Mouse (Mus musculus): ENCODE measurements at regions not wholly inside any gene's neighbourhood (a gene's known extent, or its start where the extent isn't known, plus 50 kb on each side); places are given as distances from the start of the nearest gene placed in this dataset.
A peak's percentile ranks its signal among the peaks of the same experiment; 100 is the strongest.

DNA sequence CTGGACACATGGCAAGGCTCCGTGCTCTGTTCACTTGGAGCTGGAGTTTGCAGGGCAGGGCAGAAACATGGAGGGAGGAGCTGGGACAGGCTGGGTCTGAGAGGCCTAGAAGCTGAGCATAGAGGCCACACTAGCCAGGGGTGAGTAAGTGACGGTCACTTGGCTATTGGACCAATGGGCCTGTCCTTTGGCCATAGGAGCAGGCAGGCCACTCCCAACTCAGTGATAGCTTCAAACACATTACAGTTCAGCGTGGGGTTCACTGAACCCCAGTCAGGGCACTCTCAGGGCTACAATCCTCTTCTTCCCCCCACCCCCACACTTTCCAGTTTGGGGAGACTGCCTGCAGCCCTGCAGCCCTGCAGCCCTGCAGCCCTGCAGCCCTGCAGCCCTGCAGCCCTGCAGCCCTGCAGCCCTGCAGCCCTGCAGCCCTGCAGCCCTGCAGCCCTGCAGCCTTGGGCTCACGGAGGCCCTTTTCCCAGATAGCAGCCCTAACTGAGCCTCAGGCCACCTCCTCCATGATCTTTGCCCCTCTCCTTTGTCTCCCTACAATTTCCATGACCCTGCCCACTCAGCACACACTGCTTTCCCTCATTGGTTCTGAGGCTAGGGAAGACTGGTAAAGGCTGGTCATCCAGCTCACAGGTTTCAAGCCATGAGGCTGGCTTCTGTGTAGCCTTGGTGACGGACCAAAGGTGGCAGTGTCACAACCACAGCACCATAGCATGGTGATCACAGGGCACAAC, 285.3 kb downstream of the Cdh26 start:
- no peak for DNase-seq

DNA sequence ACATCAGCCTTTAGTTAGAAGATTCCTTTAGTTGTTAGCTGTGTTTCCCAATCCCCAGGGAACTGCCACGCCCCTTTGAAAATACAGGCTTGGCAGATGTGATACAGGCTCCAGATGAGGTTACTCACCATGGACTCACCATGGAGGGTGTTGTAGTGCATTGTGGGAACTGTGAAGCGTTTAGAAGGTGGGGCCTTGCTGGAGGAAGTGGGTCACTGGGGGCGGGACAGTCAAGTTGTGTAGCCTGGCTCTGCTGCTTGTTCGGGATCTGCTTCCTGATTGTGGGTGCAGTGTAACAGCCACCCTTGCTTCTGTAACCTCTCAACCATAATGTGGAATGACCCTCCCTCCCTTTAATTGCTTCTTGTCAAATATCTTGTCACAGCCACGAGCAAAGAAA, 287.7 kb downstream of the Cdh26 start:
- DNase-seq: no peak

DNA sequence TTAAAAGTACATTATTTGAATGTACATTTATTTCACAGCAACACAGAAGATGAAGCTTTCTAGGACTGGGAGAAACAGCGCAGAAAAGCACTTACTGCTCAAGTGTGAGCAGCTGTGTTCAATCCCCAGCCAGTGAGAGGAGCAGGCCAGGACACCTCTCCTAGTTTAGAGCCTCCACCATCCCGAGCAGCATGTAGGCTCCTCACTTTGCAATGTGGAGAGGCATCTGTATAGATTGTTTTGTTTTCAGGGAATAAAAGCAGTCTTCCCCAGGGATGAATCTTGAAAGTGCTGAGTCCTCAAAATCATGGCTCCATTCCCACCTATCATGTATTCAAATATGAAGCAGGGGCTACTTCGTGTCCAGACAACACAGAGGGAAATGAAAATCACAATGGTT, 293.1 kb downstream of the Cdh26 start:
- DNase-seq: no peak

DNA sequence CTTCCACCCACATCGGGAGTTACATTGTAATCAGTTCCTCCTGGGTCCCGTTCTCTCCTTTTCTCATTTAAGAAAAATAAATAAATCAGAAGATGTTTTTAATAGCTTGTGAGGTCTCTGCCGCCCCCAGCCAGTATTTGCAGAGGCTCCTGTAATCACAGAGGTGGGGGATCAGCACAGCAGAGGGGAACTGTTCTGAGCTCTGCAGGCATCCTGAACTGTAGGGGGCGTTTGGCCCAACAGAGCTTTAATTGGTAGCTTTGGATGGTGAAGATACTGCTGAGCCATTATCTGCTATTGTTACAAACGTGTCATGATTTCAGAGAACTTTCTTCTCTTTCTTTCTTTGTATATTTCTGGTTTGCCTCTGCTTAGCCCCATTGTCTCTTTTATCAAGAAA, 293.9 kb downstream of the Cdh26 start:
- no peak for DNase-seq

DNA sequence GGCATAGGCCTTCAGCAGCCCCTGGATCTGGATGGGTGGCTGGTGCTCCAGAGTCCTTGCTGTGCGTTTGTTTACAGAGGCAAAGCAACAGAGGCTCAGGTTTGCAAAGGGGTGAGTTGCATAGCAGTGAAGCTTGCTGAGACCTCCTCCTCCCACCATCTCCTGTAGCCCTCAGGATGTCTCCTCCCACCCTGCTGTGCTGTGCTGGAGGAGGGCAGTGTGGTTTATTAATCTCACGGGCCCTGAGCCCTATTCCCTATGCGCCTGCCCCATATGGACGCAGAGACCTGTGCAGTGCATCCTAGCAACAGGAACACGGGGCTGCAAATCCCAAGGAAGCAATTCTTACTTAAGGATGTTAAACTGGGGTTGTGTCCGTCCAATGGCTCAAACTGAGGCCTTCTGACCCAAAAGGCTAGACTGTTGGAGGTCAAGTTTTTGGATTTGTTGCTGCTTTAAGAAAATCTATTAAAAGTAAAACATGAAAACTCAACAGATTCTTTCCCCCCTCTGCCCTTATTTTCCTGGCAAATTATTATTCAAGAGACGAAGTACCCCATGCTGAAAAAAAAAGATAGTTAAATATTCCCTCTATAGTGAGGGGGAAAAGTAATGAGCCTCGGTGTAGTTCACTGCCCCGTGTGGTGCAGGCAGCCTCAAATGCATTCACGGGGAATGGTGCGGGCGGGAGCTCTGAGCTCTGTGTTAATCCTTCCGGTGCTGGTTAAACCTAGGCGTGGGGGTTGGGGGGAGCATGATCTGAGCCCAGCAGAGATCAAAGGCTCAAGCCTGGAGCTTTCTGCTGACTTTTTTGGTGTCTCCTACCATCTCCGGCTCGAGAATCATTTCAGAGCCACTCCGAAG, 297.8 kb downstream of the Cdh26 start:
- DNase-seq: peak in 1 of 2 experiments; percentile 35

DNA sequence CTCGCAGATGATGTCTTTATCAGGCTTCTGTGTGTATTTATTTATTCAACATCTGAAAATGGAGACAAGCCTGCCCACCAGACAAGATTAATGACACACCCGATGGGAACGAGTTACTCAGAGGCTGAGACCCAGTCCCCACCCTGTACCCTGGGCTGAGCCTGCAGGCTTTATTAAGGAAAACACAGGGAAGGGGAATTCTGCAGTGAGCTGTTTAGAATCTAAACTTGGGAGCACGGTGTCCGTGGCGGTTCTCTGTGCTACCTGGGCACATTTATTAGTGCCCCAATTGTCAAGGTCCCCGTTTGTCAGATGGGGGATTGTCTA, 298.4 kb downstream of the Cdh26 start:
- no peak for DNase-seq

DNA sequence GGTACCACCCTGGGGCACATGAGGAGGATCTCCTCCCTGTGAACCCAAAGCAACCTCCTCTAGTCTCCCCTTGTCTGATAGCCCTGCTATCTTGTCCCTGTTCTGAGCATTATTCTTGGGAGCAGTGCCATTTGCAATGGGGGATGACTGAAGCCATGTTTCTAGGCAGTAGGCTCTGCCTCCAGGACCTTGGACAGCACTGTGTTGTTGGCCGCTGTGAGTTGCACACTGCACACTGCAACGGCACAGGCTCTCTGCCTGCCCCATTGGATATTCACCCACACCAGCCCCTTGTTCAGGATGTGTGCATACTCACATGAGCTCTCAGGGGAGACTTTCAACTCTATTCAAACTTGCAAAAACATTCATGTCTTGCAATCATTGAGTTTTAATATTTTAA, 304.8 kb downstream of the Cdh26 start:
- DNase-seq: peak in 1 of 2 experiments; percentile 32

DNA sequence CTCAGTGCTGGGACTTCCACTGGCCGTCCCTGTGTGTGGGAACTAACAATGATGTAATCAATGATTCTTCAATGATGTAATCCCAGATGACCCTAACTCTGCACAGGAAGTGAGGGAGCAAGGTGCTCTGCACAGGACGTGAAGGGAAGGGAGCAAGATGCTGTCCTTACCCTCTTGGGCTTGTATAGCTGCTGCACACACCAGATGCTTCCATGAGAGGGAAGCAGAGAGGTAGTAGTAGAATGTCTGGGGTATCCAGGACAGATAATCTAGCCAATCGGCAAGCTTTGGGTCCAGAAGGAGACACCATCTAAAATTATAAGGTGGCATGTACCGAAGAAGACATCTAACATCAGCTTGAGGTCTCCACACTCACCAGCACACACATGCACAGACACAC, 314.3 kb downstream of the Cdh26 start:
- DNase-seq: no peak

DNA sequence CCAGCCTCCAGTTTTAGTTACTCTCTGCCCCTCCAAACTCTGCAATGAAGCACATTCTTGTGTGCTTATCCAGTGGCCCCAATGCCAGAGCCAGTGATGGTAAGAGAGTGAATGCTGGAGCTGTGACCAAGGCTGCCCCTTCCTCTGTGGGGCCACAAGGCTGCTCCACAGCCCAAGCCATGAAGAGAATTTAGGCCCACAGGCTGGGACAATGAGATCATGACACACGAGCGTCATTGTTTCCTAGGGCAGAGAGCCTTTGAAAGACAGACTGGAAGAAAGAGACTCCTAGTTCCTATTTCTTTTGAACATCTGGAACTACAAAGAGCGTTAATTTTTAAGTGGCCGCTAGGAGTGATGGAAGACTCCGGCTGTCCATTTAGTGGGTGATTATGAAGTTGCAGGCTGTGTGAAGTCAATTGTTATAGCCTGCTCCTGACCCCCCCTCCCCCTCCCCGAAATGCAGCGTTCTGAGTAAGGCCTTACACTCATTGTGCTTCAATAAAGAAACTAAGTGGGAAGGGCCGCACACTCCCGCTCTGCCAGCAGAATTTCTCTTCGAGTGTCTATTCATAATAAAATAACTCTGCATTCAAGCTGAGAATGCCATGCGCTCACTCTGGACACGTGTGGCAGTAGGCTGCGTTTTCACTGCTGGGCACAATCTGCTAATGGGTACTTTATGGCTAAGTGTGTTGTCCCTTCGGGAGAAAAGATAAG, 315.1 kb downstream of the Cdh26 start:
- no peak for DNase-seq

DNA sequence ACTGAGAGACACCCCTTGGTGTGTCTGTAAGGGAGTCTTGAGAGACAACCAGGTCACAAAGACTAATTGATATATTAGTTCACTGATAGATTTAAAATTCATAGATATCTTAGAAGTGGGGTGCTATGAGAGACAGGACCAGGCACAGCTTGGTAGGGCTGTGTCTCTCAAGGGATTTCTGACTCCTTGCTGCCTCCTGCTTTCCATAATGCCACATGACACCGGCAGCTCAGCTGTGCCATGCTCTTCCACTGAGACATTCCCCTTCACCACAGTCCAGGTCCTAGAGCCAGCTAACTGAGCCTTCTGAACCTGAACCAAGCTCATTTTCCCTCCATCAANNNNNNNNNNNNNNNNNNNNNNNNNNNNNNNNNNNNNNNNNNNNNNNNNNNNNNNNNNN, 320.9 kb downstream of the Cdh26 start:
- no peak for DNase-seq

DNA sequence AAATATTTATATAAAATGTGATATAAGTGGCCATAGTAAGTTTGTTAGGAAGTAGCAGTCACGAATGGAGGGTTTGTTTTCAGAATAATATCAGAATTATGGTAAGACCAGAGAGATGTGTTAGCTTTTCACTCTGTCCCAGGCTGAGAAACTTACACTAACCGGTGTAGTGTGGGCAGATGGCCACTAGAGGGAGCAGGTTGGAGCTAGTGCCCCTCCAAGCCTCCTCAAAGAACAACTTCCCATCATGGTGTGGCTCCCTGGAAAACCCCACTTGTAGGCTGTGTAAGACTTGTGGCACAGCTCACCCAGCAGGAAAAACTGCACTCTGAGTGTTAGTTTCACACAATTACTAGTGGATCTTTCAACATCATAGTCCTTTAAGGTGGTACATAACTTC, 328.0 kb downstream of the Cdh26 start:
- peak; percentile 52 to 81 for DNase-seq

DNA sequence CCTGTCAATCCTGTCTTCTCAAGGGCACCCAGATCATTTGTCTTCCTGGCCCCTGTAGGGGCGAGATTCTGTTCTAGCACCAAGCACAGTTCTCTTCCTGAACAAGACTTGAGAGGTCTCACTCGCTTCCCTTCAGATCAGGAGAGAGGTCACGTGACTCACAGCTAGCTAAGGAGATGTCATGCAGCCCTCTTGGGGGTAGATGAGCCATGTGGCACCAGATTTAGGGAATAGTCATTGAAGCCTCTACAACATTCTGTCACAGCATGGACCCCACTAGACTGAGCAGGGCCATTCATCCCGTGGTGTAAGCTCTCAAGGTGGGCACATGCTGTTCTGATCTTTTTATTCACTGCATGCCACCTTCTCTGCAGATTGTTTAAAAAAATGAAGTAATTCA, 338.2 kb downstream of the Cdh26 start:
- DNase-seq: no peak

DNA sequence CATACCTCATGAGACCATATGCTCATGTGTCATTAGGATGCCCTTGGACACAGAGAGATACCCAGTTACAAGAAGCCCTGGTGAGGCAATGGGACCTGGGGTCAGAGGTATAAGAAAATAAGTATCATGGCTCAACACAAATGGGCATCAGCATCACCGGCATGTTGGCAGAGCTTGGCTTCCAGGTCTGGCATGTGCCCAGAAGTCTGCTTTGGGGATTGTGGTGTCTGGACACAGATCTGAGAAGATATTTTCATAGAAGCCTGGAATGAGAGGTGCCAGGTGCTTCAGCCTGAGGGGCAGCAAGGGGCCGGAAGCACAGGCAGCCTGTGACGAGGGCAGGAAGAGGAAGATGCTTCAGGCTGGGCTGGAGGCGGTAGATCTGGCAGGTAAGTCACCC, 338.7 kb downstream of the Cdh26 start:
- DNase-seq: no peak

DNA sequence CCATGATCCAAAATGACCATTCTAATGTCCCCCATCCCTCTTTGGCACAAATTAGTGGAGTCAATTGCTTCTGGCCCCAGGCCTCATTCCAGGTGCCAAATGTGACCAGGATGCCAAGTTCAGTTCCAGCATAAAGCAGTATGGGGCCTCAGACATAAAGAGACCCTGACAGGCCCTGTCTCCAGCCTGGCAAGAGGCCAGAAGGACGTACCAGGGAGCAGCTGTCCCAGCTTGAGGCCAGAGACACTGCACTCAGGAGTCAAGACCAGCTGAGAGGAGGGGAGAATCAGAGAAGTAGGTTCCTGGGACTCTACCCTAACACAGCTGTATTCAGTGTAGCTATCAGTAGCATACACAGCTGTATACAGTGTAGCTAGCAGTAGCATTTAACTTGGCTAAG, 341.1 kb downstream of the Cdh26 start:
- DNase-seq: no peak

DNA sequence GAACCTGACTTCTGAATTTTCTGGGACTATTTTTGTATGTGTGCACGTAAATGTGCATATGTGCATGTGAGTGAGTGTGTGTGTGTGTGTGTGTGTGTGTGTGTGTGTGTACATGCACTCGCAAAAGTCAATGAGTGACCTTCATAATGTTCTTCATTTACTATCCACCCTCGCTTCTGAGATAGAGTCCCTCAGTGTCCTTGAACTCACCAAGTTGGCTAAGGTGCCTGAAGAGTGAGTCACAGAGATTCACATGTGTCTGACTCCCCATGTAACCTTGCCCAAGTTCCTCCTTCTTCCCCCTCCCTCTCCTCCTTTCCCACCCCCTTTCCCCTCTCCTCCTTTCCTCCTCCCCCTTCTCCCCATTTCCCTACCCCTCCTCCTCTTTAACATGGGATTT, 341.6 kb downstream of the Cdh26 start:
- DNase-seq: no peak

DNA sequence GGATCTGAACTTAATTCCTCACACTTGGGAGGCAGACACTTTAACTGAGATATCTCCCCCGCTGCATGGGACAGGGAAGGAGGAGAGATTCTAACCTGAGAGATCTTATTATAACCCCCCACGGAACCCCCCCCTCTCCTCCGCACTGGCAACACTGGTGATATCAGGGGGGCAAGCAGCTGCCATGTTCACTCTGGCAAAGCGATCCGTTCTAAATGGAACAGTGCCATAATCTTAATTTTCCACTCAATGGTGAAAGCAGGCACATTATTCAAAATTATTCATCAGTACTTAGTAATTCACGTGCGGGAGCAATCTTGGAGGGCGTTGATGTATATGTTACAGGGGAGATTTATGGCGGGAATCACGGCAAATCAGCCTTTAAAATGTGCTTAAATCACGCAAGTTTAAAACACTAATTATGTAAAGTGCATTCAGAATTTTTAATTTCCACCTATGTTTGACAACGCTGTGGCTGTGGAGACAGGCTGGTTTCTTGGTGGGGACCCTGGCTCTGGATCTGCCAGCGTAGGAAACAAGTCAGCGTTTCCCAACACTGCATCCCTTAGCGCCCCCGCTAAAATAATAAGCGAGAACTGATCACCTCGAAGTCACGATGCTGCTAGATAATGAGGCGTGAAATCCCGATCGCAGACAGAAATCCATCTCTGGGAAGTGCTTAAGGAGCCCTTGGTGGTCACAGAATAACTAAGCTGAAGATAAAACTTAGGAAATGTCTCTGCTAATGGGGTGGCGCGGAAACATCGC, 354.7 kb downstream of the Cdh26 start:
- no peak for DNase-seq

DNA sequence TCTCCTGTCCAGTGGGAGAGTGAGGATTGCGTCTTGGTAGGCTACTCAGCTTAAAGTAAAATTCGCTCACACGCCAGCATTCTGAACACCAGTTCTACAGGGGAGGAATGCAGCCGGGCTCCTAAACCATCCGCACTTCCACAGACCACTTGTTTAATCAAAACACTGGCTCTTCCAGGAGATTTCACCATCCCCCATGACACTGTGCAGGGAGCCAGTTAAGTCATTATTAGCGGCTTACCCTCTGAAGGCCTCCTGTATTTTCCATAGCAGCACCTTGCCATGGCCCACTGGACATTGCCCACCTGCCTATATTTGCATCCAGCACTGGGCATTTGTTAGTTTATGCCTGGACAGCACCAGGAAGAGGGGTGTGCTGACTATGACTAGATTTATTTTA, 355.5 kb downstream of the Cdh26 start:
- no peak for DNase-seq

DNA sequence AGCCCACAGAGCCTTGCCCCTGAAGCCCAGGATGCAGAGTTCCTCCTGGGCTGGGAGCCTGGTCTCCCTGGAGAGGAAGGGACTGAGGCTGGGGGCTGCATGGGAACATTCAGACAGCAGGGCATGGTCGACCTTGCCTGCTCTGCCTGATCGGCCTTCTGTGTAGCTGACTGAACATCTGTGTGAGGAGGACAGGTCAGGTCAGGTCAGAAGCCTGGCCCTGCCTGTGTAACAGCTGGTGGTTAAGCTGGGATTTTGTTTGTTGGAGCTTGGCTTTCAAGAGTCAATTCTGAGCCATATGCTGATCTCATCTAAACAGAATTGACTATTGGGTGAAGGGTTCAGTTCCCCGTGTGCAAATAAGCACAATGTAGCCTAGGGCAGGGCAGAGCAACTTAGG, 365.5 kb downstream of the Cdh26 start:
- DNase-seq: no peak

DNA sequence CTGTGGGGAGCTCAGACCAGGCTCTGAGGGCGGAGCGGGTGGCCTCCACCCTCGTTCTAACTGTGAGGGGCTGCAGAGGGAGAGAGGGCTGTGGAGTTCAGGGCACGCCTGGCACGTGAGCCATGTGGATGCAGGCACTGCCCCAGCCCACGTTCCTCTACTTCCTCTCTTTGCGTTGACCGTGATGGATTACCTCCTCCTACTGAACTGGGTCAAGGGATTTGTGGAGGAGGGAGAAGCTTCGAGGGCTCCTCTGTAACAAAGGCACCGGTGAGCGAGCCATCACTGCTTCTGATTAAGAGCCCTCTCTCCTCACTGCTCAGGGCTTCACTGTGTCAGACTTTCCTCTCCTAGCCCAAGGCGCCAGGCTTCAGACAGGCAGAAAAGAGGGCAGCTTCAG, 371.1 kb downstream of the Cdh26 start:
- no peak for DNase-seq

DNA sequence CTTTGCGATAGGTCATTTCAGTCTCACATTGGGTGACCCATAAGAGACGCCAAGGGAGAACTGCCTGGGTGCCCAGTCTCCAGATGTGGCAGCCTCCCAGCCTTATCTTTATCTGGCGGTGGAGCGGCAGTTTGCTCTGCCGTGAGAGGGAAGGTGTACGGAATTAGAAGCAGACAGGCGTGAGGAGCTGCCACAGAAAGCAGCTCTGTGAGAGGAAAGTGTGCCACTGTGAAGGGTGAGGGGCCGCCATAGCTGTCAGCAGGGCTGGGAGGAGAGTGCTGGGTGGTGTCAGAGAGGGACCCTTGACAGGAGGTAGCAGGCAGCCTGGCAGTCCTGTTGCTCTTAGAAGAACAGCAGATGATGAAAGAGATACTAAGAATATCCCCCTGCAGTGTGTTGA, 375.0 kb downstream of the Cdh26 start:
- DNase-seq: peak in 1 of 2 experiments; percentile 23

DNA sequence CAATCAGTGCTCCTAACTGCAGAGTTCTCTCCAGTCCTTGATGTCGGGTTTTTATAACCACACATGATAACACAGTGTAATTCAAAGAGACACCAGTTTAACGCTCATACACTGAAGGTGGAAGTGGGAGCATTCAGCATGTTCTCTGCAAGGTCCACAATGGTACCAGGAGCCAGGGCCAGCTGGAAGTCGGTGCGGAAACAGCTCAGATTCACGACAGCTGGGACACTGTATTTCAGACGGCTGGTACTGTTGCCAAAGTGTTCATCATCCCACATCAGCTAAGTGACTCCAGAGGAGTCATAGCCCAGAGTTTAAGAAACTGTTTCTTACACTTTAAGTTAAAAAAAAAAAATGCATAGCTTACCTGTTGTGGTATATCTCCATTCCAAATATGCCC, 391.2 kb downstream of the Cdh26 start:
- DNase-seq: no peak

DNA sequence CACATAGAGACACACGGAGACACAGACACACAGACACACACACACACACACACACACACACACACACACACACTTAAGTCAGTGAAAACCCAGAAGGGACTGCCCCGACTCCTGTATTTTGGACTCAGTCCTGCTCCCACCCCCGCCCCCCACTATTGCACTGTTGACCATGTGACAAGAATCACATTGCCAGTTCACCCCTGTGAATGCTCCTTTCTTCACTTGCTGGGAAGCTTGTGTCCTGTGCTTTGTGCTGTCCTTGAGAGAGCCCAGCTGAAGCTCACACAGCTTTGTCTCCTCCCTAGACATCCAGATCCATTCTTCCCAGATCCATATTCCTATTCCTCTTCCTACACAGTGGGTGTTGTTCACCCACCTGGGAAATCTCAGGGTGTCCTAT, 400.0 kb downstream of the Cdh26 start:
- no peak for DNase-seq

DNA sequence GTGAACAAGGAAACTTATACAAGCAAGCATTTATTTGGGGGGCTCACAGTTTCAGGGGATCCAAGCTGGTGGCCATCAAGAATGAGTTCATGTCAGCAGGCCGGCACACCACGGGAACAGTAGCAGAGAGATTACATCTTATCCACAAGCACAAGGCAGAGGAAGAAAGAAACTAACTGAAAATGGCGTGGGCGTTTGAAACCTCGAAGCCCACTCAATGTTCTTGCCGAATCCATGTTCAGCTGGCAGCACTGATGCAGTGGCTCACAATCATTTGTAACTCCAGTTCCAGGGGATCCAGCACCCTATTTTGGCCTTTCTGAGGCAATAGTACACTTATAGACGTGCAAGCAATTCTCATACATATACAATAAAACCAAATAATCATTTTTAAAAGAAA, 404.7 kb downstream of the Cdh26 start:
- DNase-seq: no peak
